Comparison of ENCODE assay signal across 9 mouse cellular contexts in genomic region chr1:182657760-182658159, GRCm38 (mm10).
DNase-seq lines count a peak whose midpoint lies in the region; ATAC-seq and TF ChIP-seq lines count a peak whose summit lies in the region.
"Had no signal": no experiment of that assay in that cellular context is flagged by ENCODE, and none has a peak within 500 bp of the region (broad histone marks: within the 10 kb centered on the region; RNA-seq: fewer than 3 reads in every experiment).

No protein-coding gene starts in this region.

- WGBS in hindbrain, embryonic 10.5 days, result 31% methylated on average over 6 of the region's 6 CpGs
- WGBS in hindbrain, embryonic 16.5 days, result 21% methylated on average over 6 of the region's 6 CpGs
- WGBS in neural tube, embryonic 11.5 days, result 27% methylated on average over 6 of the region's 6 CpGs

- no peak for TF ChIP-seq POLR2A in MEL (IDR thresholded peaks at IDR 0.05; ENCODE audit: control insufficient read depth in 1 of 2, insufficient read depth in 1 of 2, low read depth in 1 of 2, low read length in 2 of 2, poor library complexity in 1 of 2)

- H3K9me3 ChIP-seq in hindbrain, embryonic 10.5 days, result 0 out of 2 replicates have a peak, but pooled peaks cover 3% of the 10 kb centered on the region
- no peaks in the 10 kb centered on the region for H3K9me3 ChIP-seq in hindbrain, embryonic 16.5 days (ENCODE audit: control insufficient read depth, low read length)
- H3K9me3 ChIP-seq in MEL (replicated peaks; ENCODE audit: insufficient read depth, low read length), result no peaks in the 10 kb centered on the region
- no peaks in the 10 kb centered on the region for H3K9me3 ChIP-seq in neural tube, embryonic 11.5 days (ENCODE audit: control insufficient read depth, low read length)
- H3K9me3 ChIP-seq: midbrain, embryonic 12.5 days had no signal

- no peaks in the 10 kb centered on the region for H3K36me3 ChIP-seq in hindbrain, embryonic 10.5 days
- no peaks in the 10 kb centered on the region for H3K36me3 ChIP-seq in hindbrain, embryonic 16.5 days (ENCODE audit: control insufficient read depth, insufficient read depth, low read length)
- H3K36me3 ChIP-seq in MEL (ENCODE audit: control insufficient read depth in 1 of 2, insufficient read depth in 2 of 2, low read length in 2 of 2), result no peaks in the 10 kb centered on the region
- no peaks in the 10 kb centered on the region for H3K36me3 ChIP-seq in neural tube, embryonic 11.5 days (ENCODE audit: control insufficient read depth, insufficient read depth, low read length)
- H3K36me3 ChIP-seq: midbrain, embryonic 12.5 days had no signal

- H3K27me3 ChIP-seq in hindbrain, embryonic 10.5 days (ENCODE audit: insufficient read depth, poor library complexity, severe bottlenecking), result no peaks in the 10 kb centered on the region
- H3K27me3 ChIP-seq in hindbrain, embryonic 16.5 days (replicated peaks; ENCODE audit: control insufficient read depth, insufficient read depth, low read length), result no peaks in the 10 kb centered on the region
- H3K27me3 ChIP-seq in MEL (ENCODE audit: control insufficient read depth in 1 of 2, insufficient read depth in 2 of 2, low read length in 2 of 2), result no peaks in the 10 kb centered on the region
- H3K27me3 ChIP-seq in neural tube, embryonic 11.5 days (ENCODE audit: control insufficient read depth, insufficient read depth, low read length), result no peaks in the 10 kb centered on the region
- H3K27me3 ChIP-seq: midbrain, embryonic 12.5 days had no signal

- TF ChIP-seq EP300 in MEL (IDR thresholded peaks at IDR 0.05; ENCODE audit: low read depth in 1 of 2, low read length in 2 of 2), result no peak

- no peaks in the 10 kb centered on the region for H3K79me2 ChIP-seq in MEL (ENCODE audit: control insufficient read depth, insufficient read depth, low read length, poor library complexity)

- peaks cover 21% of the 10 kb centered on the region for H3K4me1 ChIP-seq in hindbrain, embryonic 10.5 days (replicated peaks)
- no peaks in the 10 kb centered on the region for H3K4me1 ChIP-seq in hindbrain, embryonic 16.5 days (ENCODE audit: control insufficient read depth, insufficient read depth, low read depth, low read length)
- no peaks in the 10 kb centered on the region for H3K4me1 ChIP-seq in MEL (ENCODE audit: control insufficient read depth in 1 of 2, insufficient read depth in 2 of 2, low read length in 2 of 2)
- no peaks in the 10 kb centered on the region for H3K4me1 ChIP-seq in neural tube, embryonic 11.5 days (ENCODE audit: control insufficient read depth, insufficient read depth, low read length)
- H3K4me1 ChIP-seq: midbrain, embryonic 12.5 days had no signal

- TF ChIP-seq CTCF in MEL (IDR thresholded peaks at IDR 0.05 in 2 of 3, conservative IDR thresholded peaks at IDR 0.05 in 1 of 3; ENCODE audit: control insufficient read depth in 1 of 3, insufficient read depth in 1 of 3, low read depth in 2 of 3, low read length in 3 of 3, poor library complexity in 1 of 3, severe bottlenecking in 1 of 3), result peak; percentile 9 to 33 (median 31); a peak in 2 of 6 replicates

- H3K9ac ChIP-seq in hindbrain, embryonic 16.5 days (ENCODE audit: low read depth, low read length), result no peak overlapping the region
- H3K9ac ChIP-seq in MEL (ENCODE audit: control insufficient read depth, low read depth, low read length, poor library complexity, severe bottlenecking), result no peak overlapping the region
- no peak overlapping the region for H3K9ac ChIP-seq in neural tube, embryonic 11.5 days (ENCODE audit: low read length)
- H3K9ac ChIP-seq: midbrain, embryonic 12.5 days had no signal

- no peak overlapping the region for H3K27ac ChIP-seq in hindbrain, embryonic 10.5 days
- no peak overlapping the region for H3K27ac ChIP-seq in hindbrain, embryonic 16.5 days (ENCODE audit: low read depth, low read length)
- H3K27ac ChIP-seq in MEL (ENCODE audit: control insufficient read depth, low read depth, low read length), result no peak overlapping the region
- no peak overlapping the region for H3K27ac ChIP-seq in neural tube, embryonic 11.5 days (ENCODE audit: low read depth, low read length)
- H3K27ac ChIP-seq: midbrain, embryonic 12.5 days had no signal

- no peak for ATAC-seq in hindbrain, embryonic 16.5 days
- ATAC-seq in common myeloid progenitor, adult 5-6 weeks (replicated peaks; ENCODE audit: low read depth, poor library complexity, severe bottlenecking), result peak; percentile 94
- ATAC-seq in neural tube, embryonic 11.5 days (ENCODE audit: insufficient read depth, low FRiP score, low TSS enrichment), result no peak

- no peak overlapping the region for H3K4me3 ChIP-seq in hindbrain, embryonic 10.5 days
- H3K4me3 ChIP-seq in hindbrain, embryonic 16.5 days (ENCODE audit: low read length), result no peak overlapping the region
- H3K4me3 ChIP-seq in MEL (ENCODE audit: control insufficient read depth in 1 of 2, insufficient read depth in 1 of 2, low read depth in 2 of 2, low read length in 2 of 2), result no peak overlapping the region
- no peak overlapping the region for H3K4me3 ChIP-seq in neural tube, embryonic 11.5 days (ENCODE audit: low read depth, low read length)
- H3K4me3 ChIP-seq: midbrain, embryonic 12.5 days had no signal

- intact Hi-C loops in left cerebral cortex, postnatal 10 days (cut with DNase I), result loop anchor here (5.0 kb wide), 1 partner anchor 95 kb away; no protein-coding TSS in a partner anchor

- TF ChIP-seq RAD21 in MEL (IDR thresholded peaks at IDR 0.05; ENCODE audit: low read depth, low read length), result peak; percentile 8

- no peak overlapping the region for H3K4me2 ChIP-seq in hindbrain, embryonic 16.5 days (ENCODE audit: low read length)
- H3K4me2 ChIP-seq in neural tube, embryonic 11.5 days (ENCODE audit: low read depth), result no peak overlapping the region
- H3K4me2 ChIP-seq: midbrain, embryonic 12.5 days had no signal

- DNase-seq in hindbrain, embryonic 10.5 days (ENCODE audit: low spot score), result peak; percentile 65
- no peak for DNase-seq in MEL (ENCODE audit: low read depth, low spot score)
- peak; percentile 20 for DNase-seq in hindlimb bud, embryonic 11.5 days (ENCODE audit: extremely low spot score, low read depth, low spot score)
- peak; percentile 42 to 73 for DNase-seq in left cerebral cortex, postnatal 10 days (ENCODE audit: extremely low spot score in 1 of 2, low spot score in 2 of 2)
- peak; percentile 59 for DNase-seq in neural tube, embryonic 11.5 days (ENCODE audit: low spot score)
- DNase-seq in thymus, postnatal 25 days, result peak; percentile 81

TF ChIP-seq in MEL, 35 proteins besides CTCF, POLR2A, EP300 and RAD21:
- no peak for TF ChIP-seq ZC3H11A (IDR thresholded peaks at IDR 0.05; ENCODE audit: low read depth, low read length)
- TF ChIP-seq SMC3 (IDR thresholded peaks at IDR 0.05; ENCODE audit: low read depth, low read length), result peak; percentile 22
- no peak for TF ChIP-seq MAX (IDR thresholded peaks at IDR 0.05; ENCODE audit: low read length)
